Mouse (Mus musculus) heart, embryonic 14.5 days (tissue): ENCODE results near the gene Syn3. TPM values are rescaled to one million over a fixed set of nuclear protein-coding genes. Genes with fewer than 3 reads are reported as not detected.

Experiments
- ATAC-seq: fragments of 200-750 bp; cut with Nextera tagmentation; 2 replicates; pipeline ENCODE4 v1.8.0; 2017; ENCODE audit warnings: low read depth, moderate TSS enrichment; ENCODE audit not compliant: insufficient number of reproducible peaks, insufficient read depth, low FRiP score
- H3K27ac ChIP-seq, 2 experiments: fragments of 200-500 bp in 1 of 2; fragments of 300-500 bp in 1 of 2; sonication (generic) in 1 of 2; replicated peaks in 1 of 2; 2 replicates each; pipeline ENCODE4 v1.5.1; 2012 to 2014; ENCODE audit warnings: low read depth in 2 of 2, low read length in 2 of 2, control low read depth in 1 of 2, mild to moderate bottlenecking in 1 of 2, mixed read lengths in 1 of 2; ENCODE audit not compliant: control insufficient read depth in 1 of 2, insufficient read depth in 1 of 2
- H3K27me3 ChIP-seq: fragments of 300-500 bp; sonication (generic); 2 replicates; pipeline ENCODE4 v1.6.1; 2014; ENCODE audit warnings: mild to moderate bottlenecking, low read length, control low read depth; ENCODE audit not compliant: control insufficient read depth, insufficient read depth
- H3K36me3 ChIP-seq: fragments of 300-500 bp; sonication (generic); 2 replicates; pipeline ENCODE4 v1.6.1; 2014; ENCODE audit warnings: mild to moderate bottlenecking, control low read depth, low read length, mixed read lengths; ENCODE audit not compliant: control insufficient read depth, insufficient read depth
- H3K4me1 ChIP-seq, 2 experiments: fragments of 200-500 bp in 1 of 2; fragments of 300-500 bp in 1 of 2; sonication (generic) in 1 of 2; 2 replicates each; pipeline ENCODE4 v1.6.1; 2012 to 2014; ENCODE audit warnings: low read length in 2 of 2, control low read depth in 1 of 2, mixed read lengths in 1 of 2; ENCODE audit not compliant: control insufficient read depth in 2 of 2, insufficient read depth in 2 of 2
- H3K4me2 ChIP-seq: fragments of 300-500 bp; sonication (generic); 2 replicates; pipeline ENCODE4 v1.6.1; 2014; ENCODE audit warnings: mild to moderate bottlenecking, low read length
- H3K4me3 ChIP-seq, 2 experiments: fragments of 200-500 bp in 1 of 2; fragments of 300-500 bp in 1 of 2; sonication (generic) in 1 of 2; 2 replicates each; pipeline ENCODE4 v1.5.1; 2012 to 2014; ENCODE audit warnings: low read length in 2 of 2, mild to moderate bottlenecking in 2 of 2, control low read depth in 1 of 2, low read depth in 1 of 2, moderate library complexity in 1 of 2; ENCODE audit not compliant: control insufficient read depth in 1 of 2, insufficient read depth in 1 of 2
- H3K9ac ChIP-seq: fragments of 300-500 bp; sonication (generic); 2 replicates; pipeline ENCODE4 v1.6.1; 2014; ENCODE audit warnings: mild to moderate bottlenecking, low read length
- H3K9me3 ChIP-seq: fragments of 300-500 bp; sonication (generic); 2 replicates; pipeline ENCODE4 v1.6.1; 2016; ENCODE audit warnings: low read length, control low read depth; ENCODE audit not compliant: control insufficient read depth
- WGBS: fragments of 180-500 bp; shearing (Covaris S2); extraction: QIAGEN DNeasy Blood & Tissue Kit; methylation state at CpG from one replicate; pipeline ENCODE4 v1.1.7; 2014; 5-methylcytosine and 5-hydroxymethylcytosine counted together
- polyA plus RNA-seq: library from polyadenylated mRNA; unstranded; fragments of >200 nt; fragmentation: Nextera tagmentation; extraction: Ambion mirVana; gene quantifications from 2 replicates; pipeline ENCODE4 v1.2.1, GENCODE M21; 2014

The Syn3 gene
- polyA plus RNA-seq, 1 experiment from 2014 or later = 1.1 TPM

GRCm38 (mm10) chr10:86427956-86428355, 70.7 kb downstream of the Syn3 start:
- Histone ChIP-seq H3K4me2 (no peak overlapping the region), H3K27me3 (no peaks in the 10 kb centered on the region), H3K4me3 (no peak overlapping the region), H3K36me3 (no peaks in the 10 kb centered on the region), H3K9ac (no peak overlapping the region), H3K4me1 (peaks cover 6 to 8% of the 10 kb centered on the region in 2 experiments), H3K27ac (no peak overlapping the region), H3K9me3 (no peaks in the 10 kb centered on the region)
- ATAC-seq = no peak
- 57% methylated on average over 2 of the region's 2 CpGs for WGBS

GRCm38 (mm10) chr10:86425690-86426530, 72.8 kb downstream of the Syn3 start:
- 54% methylated on average over 10 of the region's 10 CpGs for WGBS
- peak; percentile 64; the same call in 1 of the 2 replicates for ATAC-seq
- H3K4me2 ChIP-seq = no peak overlapping the region

GRCm38 (mm10) chr10:86421731-86422370, 76.8 kb downstream of the Syn3 start:
- Histone ChIP-seq H3K4me3 (no peak overlapping the region), H3K4me1 (peaks cover 11 to 14% of the 10 kb centered on the region in 2 experiments), H3K9me3 (0 out of 2 replicates have a peak, but pooled peaks cover 2% of the 10 kb centered on the region), H3K27ac (no peak overlapping the region), H3K9ac (no peak overlapping the region), H3K4me2 (no peak overlapping the region), H3K36me3 (no peaks in the 10 kb centered on the region), H3K27me3 (no peaks in the 10 kb centered on the region)
- 68% methylated on average over 3 of the region's 3 CpGs for WGBS
- ATAC-seq = no peak

More at GRCm38 (mm10) chr10:86425690-86426530, 72.8 kb downstream of the Syn3 start:
- Histone ChIP-seq H3K9me3 (0 out of 2 replicates have a peak, but pooled peaks cover 2% of the 10 kb centered on the region), H3K36me3 (no peaks in the 10 kb centered on the region), H3K4me3 (no peak overlapping the region), H3K9ac (no peak overlapping the region), H3K4me1 (peaks cover 0 to 4% of the 10 kb centered on the region in 2 experiments; a peak in 2 of 4 replicates), H3K27ac (peak overlapping the region; percentile 32 to 35), H3K27me3 (no peaks in the 10 kb centered on the region)

GRCm38 (mm10) chr10:86418931-86419330, 79.8 kb downstream of the Syn3 start:
- Histone ChIP-seq H3K27ac (peak overlapping the region; percentile 7 to 62; a peak in 1 of 4 replicates), H3K4me1 (peaks cover 12 to 19% of the 10 kb centered on the region in 2 experiments), H3K9me3 (0 out of 2 replicates have a peak, but pooled peaks cover 2% of the 10 kb centered on the region), H3K36me3 (no peaks in the 10 kb centered on the region), H3K9ac (no peak overlapping the region), H3K27me3 (no peaks in the 10 kb centered on the region), H3K4me2 (no peak overlapping the region), H3K4me3 (no peak overlapping the region)
- ATAC-seq = peak; percentile 31; the same call in 1 of the 2 replicates
- 63% methylated on average over 5 of the region's 5 CpGs for WGBS

GRCm38 (mm10) chr10:86418345-86418744, 80.4 kb downstream of the Syn3 start:
- Histone ChIP-seq H3K4me1 (peaks cover 12 to 19% of the 10 kb centered on the region in 2 experiments), H3K9ac (no peak overlapping the region), H3K4me3 (no peak overlapping the region), H3K27me3 (no peaks in the 10 kb centered on the region), H3K9me3 (0 out of 2 replicates have a peak, but pooled peaks cover 2% of the 10 kb centered on the region), H3K36me3 (no peaks in the 10 kb centered on the region), H3K27ac (no peak overlapping the region), H3K4me2 (no peak overlapping the region)
- WGBS = 79% methylated on average over 2 of the region's 2 CpGs
- no peak for ATAC-seq

- Histone ChIP-seq H3K4me3 (no peak overlapping the region), H3K27ac (peak overlapping the region in 1 of 2 experiments; percentile 12; a peak in 1 of 4 replicates), H3K4me2 (no peak overlapping the region), H3K27me3 (no peaks in the 10 kb centered on the region), H3K9me3 (0 out of 2 replicates have a peak, but pooled peaks cover 2% of the 10 kb centered on the region), H3K9ac (no peak overlapping the region), H3K36me3 (no peaks in the 10 kb centered on the region), H3K4me1 (peaks cover 12 to 19% of the 10 kb centered on the region in 2 experiments)
- ATAC-seq = peak; percentile 16; the same call in 1 of the 2 replicates
- 13% methylated on average over 8 of the region's 8 CpGs for WGBS
These were observed 81.9 kb downstream of the Syn3 start for GRCm38 (mm10) chr10:86416806-86417205.

GRCm38 (mm10) chr10:86410868-86411267, 87.8 kb downstream of the Syn3 start:
- H3K4me1 ChIP-seq = no peaks in the 10 kb centered on the region
- ATAC-seq = no peak
- 76% methylated on average over 6 of the region's 6 CpGs for WGBS
- no peak overlapping the region for H3K4me2 ChIP-seq
- no peaks in the 10 kb centered on the region for H3K9me3 ChIP-seq
- no peaks in the 10 kb centered on the region for H3K27me3 ChIP-seq
- no peak overlapping the region for H3K9ac ChIP-seq
- no peak overlapping the region for H3K27ac ChIP-seq
- H3K36me3 ChIP-seq = no peaks in the 10 kb centered on the region
- no peak overlapping the region for H3K4me3 ChIP-seq
